Mouse (Mus musculus): ENCODE results near the gene Slc24a2.

DNA sequence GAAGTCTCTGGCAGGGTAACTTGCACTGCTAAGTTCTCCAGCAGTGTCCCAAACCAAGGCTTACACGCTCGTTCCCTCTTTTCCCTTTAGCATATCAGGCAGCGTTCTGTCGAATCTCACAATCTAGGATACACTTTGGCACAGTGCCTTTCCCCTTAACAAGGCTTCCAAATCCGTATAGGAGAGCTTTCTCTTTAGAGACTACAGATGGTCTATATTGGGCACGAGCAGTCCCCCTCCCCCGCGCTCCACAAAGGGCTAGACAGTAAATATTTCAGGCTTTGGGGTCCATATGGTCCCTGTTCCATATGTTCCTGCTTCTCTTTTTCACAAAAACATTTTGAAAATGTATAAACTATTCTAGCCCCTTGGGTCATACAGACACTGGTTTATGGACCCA lies 205.7 kb downstream of the Slc24a2 start:
- no peak for TF ChIP-seq KAT2A (conservative IDR thresholded peaks at IDR 0.05; ENCODE audit: low read depth, low read length)
- no peak for TF ChIP-seq CTCF (IDR thresholded peaks at IDR 0.05 in 2 of 3, conservative IDR thresholded peaks at IDR 0.05 in 1 of 3; ENCODE audit: control insufficient read depth in 1 of 3, insufficient read depth in 1 of 3, low read depth in 2 of 3, low read length in 3 of 3, poor library complexity in 1 of 3, severe bottlenecking in 1 of 3)
- no peak for TF ChIP-seq SIN3A (IDR thresholded peaks at IDR 0.05; ENCODE audit: low read length)
- TF ChIP-seq CHD1 (IDR thresholded peaks at IDR 0.05; ENCODE audit: low read depth, low read length): no peak
- TF ChIP-seq GABPA (IDR thresholded peaks at IDR 0.05; ENCODE audit: low read depth, low read length): no peak
- TF ChIP-seq EP300 (IDR thresholded peaks at IDR 0.05; ENCODE audit: low read depth in 1 of 2, low read length in 2 of 2): no peak
- TF ChIP-seq MYC (IDR thresholded peaks at IDR 0.05; ENCODE audit: low read depth, low read length): no peak
- no peak for TF ChIP-seq SMC3 (IDR thresholded peaks at IDR 0.05; ENCODE audit: low read depth, low read length)
- no peak for TF ChIP-seq MXI1 (IDR thresholded peaks at IDR 0.05; ENCODE audit: low read depth, low read length)
- TF ChIP-seq MEF2A (IDR thresholded peaks at IDR 0.05; ENCODE audit: extremely low read depth, insufficient replicate concordance, low read depth, low read length, poor library complexity, severe bottlenecking): no peak
- TF ChIP-seq USF1 (IDR thresholded peaks at IDR 0.05; ENCODE audit: low read depth, low read length): no peak
- no peak for TF ChIP-seq POLR2AphosphoS2 (IDR thresholded peaks at IDR 0.05; ENCODE audit: low read length)

Data from MEL (cell line).